Mouse (Mus musculus) fibroblast of lung, adult 2 months (primary cell): ENCODE data around the gene Gpatch2.
A peak's percentile ranks its signal among the peaks of the same experiment; 100 is the strongest.

Experiments
- DNase-seq: peaks from one replicate; pipeline ENCODE4 v3.0.0-alpha.2; 2011; ENCODE audit warnings: low read depth

Gene Gpatch2

GRCm38 (mm10) chr1:187215181-187216116, at the start of gene Gpatch2, which contains the start of gene Spata17:
Gene Gpatch2 (plus strand): TSS chr1:187215508.
Gene Spata17 (minus strand): TSS chr1:187215465.
- DNase-seq: peak; percentile 67

- no peak for DNase-seq
Observed at GRCm38 (mm10) chr1:187169646-187170045, 45.7 kb upstream of the Gpatch2 start.

GRCm38 (mm10) chr1:187170361-187170760, 44.9 kb upstream of the Gpatch2 start:
- no peak for DNase-seq

- no peak for DNase-seq
Observed at GRCm38 (mm10) chr1:187175991-187176390, 39.3 kb upstream of the Gpatch2 start.

- DNase-seq: no peak
Observed at GRCm38 (mm10) chr1:187178546-187178945, 36.8 kb upstream of the Gpatch2 start.

GRCm38 (mm10) chr1:187205506-187205905, 9.8 kb upstream of the Gpatch2 start:
- no peak for DNase-seq

GRCm38 (mm10) chr1:187209496-187209895, 5.8 kb upstream of the Gpatch2 start:
- DNase-seq: no peak

GRCm38 (mm10) chr1:187210736-187211135, 4.6 kb upstream of the Gpatch2 start:
- DNase-seq: no peak

GRCm38 (mm10) chr1:187216620-187217410, 1.5 kb downstream of the Gpatch2 start:
- no peak for DNase-seq

GRCm38 (mm10) chr1:187220756-187221155, 5.4 kb downstream of the Gpatch2 start:
- no peak for DNase-seq

- no peak for DNase-seq
Observed at GRCm38 (mm10) chr1:187226328-187227025, 11.2 kb downstream of the Gpatch2 start.

- DNase-seq: peak; percentile 5
Observed at GRCm38 (mm10) chr1:187228414-187229146, 13.3 kb downstream of the Gpatch2 start.

GRCm38 (mm10) chr1:187230255-187230654, 14.9 kb downstream of the Gpatch2 start:
- no peak for DNase-seq

- no peak for DNase-seq
Observed at GRCm38 (mm10) chr1:187232196-187232955, 17.1 kb downstream of the Gpatch2 start.

- no peak for DNase-seq
Observed at GRCm38 (mm10) chr1:187232996-187233615, 17.8 kb downstream of the Gpatch2 start.

GRCm38 (mm10) chr1:187235161-187235560, 19.9 kb downstream of the Gpatch2 start:
- DNase-seq: no peak

- DNase-seq: no peak
Observed at GRCm38 (mm10) chr1:187236296-187236695, 21.0 kb downstream of the Gpatch2 start.

GRCm38 (mm10) chr1:187238061-187238460, 22.8 kb downstream of the Gpatch2 start:
- no peak for DNase-seq

GRCm38 (mm10) chr1:187240304-187240703, 25.0 kb downstream of the Gpatch2 start:
- DNase-seq: no peak

GRCm38 (mm10) chr1:187241329-187241728, 26.0 kb downstream of the Gpatch2 start:
- DNase-seq: no peak
